Mouse (Mus musculus): ENCODE measurements around the gene Eef1b2. TPM values are rescaled to one million over a fixed set of nuclear protein-coding genes. Genes with fewer than 3 reads are reported as not detected.

Eef1b2 gene
- 100 to 1,000 TPM; 376 to 409 TPM for polyA plus RNA-seq (2017; shearing (Covaris generic))

DNA sequence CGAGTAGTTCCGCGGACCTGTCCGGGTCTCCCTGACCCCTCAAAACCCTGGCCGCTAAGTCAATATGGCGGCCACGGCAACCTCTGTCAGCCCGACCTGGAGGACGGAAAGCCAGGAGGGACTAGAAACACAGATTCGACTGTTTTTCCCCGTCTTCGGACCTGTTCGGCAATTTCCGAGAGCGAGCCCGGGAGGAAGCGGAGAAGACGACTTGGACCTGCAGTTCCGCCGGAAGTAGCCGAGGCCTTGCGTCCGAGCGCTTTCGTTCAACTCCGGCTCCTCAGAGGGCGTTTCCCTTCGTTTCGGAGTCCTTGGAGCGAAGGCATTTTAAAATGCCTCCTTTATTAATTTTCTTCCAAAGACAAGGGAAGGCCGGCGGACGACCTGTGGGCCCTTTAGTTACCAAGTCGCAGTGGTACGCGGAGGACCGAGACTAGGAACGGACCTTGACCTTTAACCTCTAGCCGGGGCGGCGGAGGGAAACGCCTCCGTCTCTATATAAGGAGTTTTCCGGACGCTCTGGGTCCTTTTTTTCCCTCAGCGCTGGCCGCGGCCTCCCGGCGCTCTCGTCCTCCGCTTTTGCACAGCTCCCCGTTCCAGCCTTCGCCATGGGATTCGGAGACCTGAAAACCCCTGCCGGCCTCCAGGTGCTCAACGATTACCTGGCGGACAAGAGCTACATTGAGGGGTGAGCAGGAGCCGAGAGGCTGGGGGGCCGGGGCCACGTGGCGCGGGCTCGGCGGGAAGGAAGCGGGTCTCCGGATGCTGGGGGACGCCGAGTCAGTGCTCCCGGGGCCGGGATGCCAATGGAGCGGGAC lies at the start of gene Eef1b2, which contains the start of gene Ndufs1:
Eef1b2 (plus strand) TSS at position 222 of the 818 bp plus-strand sequence.
Ndufs1 (minus strand) TSS at position 230 of the 818 bp plus-strand sequence.

DNA sequence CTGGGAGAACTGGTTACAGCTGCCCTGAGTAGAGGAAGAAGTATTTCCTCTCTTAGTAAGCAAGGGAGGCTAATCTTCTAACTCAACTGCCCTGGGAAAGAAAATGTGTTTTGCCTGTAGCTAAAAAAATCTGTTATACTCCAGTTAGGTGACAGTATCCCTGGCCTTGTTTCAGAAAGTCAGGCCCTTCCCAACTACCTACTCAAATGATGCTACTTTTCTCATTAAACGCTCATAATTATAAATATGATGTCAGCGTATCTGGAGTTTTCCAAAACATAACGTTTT lies 37.6 kb downstream of the Eef1b2 start, which contains the start of gene Gpr1:
Gpr1 (minus strand) TSS at position 273 of the 288 bp plus-strand sequence.

Other genes starting within 250 kb of the Eef1b2 start
- gene Ino80d, start 62.2 kb upstream of the Eef1b2 start, polyA plus RNA-seq (2017; shearing (Covaris generic)): 10 to 100 TPM; 16.3 to 19.6 TPM
- 10 to 100 TPM; 86.9 to 90.0 TPM for gene Ndufs1, start within 50 bp of the Eef1b2 start, polyA plus RNA-seq (2017; shearing (Covaris generic))
- gene Gpr1, start 37.7 kb downstream of the Eef1b2 start, polyA plus RNA-seq (2017; shearing (Covaris generic)): under 1 TPM; 0.37 to 0.38 TPM
- gene Zdbf2, start 96.4 kb downstream of the Eef1b2 start, polyA plus RNA-seq (2017; shearing (Covaris generic)): under 1 TPM; 0.07 to 0.48 TPM